Mouse (Mus musculus) heart, postnatal 0 days (tissue): ENCODE measurements around the gene Zbtb46. TPM values are rescaled to one million over a fixed set of nuclear protein-coding genes. Genes with fewer than 3 reads are reported as not detected.

ENCODE experiments used
- ATAC-seq: fragments of 200-750 bp; cut with Nextera tagmentation; 2 replicates; pipeline ENCODE4 v1.8.0; 2017; ENCODE audit warnings: low read depth, moderate number of reproducible peaks, moderate library complexity; ENCODE audit not compliant: insufficient read depth
- DNase-seq: peaks from one replicate; pipeline ENCODE4 v3.0.0-alpha.2; 2016; ENCODE audit warnings: low spot score
- H3K27ac ChIP-seq: fragments of 300-500 bp; sonication (generic); 2 replicates; pipeline ENCODE4 v1.5.1; 2014; ENCODE audit warnings: low read depth, mild to moderate bottlenecking
- H3K27me3 ChIP-seq: fragments of 300-500 bp; sonication (generic); 2 replicates; pipeline ENCODE4 v1.6.1; 2014; ENCODE audit warnings: low read length, mixed read lengths; ENCODE audit not compliant: control insufficient read depth, insufficient read depth
- H3K36me3 ChIP-seq: fragments of 300-500 bp; sonication (generic); replicated peaks from 2 replicates; pipeline ENCODE4 v1.6.1; 2014; ENCODE audit warnings: low read length, mixed read lengths; ENCODE audit not compliant: control insufficient read depth, insufficient read depth
- H3K4me1 ChIP-seq: fragments of 300-500 bp; sonication (generic); 2 replicates; pipeline ENCODE4 v1.6.1; 2014; ENCODE audit warnings: antibody characterized with exemption; ENCODE audit not compliant: control insufficient read depth, insufficient read depth
- H3K4me2 ChIP-seq: fragments of 300-500 bp; sonication (generic); 2 replicates; pipeline ENCODE4 v1.6.1; 2014; ENCODE audit warnings: low read depth, mild to moderate bottlenecking, low read length, moderate library complexity
- H3K4me3 ChIP-seq: fragments of 300-500 bp; sonication (generic); 2 replicates; pipeline ENCODE4 v1.5.1; 2014; ENCODE audit warnings: low read depth, low read length
- H3K9ac ChIP-seq: fragments of 300-500 bp; sonication (generic); replicated peaks from 2 replicates; pipeline ENCODE4 v1.6.1; 2014; ENCODE audit warnings: low read depth, low read length, mixed read lengths
- H3K9me3 ChIP-seq: fragments of 300-500 bp; sonication (generic); replicated peaks from 2 replicates; pipeline ENCODE4 v1.6.1; 2016; ENCODE audit warnings: low read length; ENCODE audit not compliant: control insufficient read depth
- CTCF ChIP-seq: IDR thresholded peaks from 2 replicates; pipeline ENCODE4 v1.5.1; 2016; ENCODE audit warnings: antibody characterized with exemption, control low read depth, low read depth
- EP300 ChIP-seq: IDR thresholded peaks from 2 replicates; pipeline ENCODE4 v1.6.1; 2016; ENCODE audit warnings: antibody characterized with exemption, low read depth
- WGBS: fragments of 180-500 bp; shearing (Covaris S2); extraction: QIAGEN DNeasy Blood & Tissue Kit; methylation state at CpG from one replicate; pipeline ENCODE4 v1.1.7; 2014; 5-methylcytosine and 5-hydroxymethylcytosine counted together
- polyA plus RNA-seq: library from polyadenylated mRNA; unstranded; fragments of >200 nt; fragmentation: Nextera tagmentation; extraction: Ambion mirVana; gene quantifications from 2 replicates; pipeline ENCODE4 v1.2.1, GENCODE M21; 2015
- total RNA-seq: library from RNA; depleted of rRNA; stranded (reverse); fragments of >200 nt; gene quantifications from 2 replicates; pipeline ENCODE4 v1.2.3, GENCODE M21; 2014; ENCODE audit warnings: low replicate concordance

The Zbtb46 gene
- total and polyA plus RNA-seq, 2 experiments from 2014 or later = 7.5 to 18.4 TPM

- no peak overlapping the region for H3K4me3 ChIP-seq
- H3K27ac ChIP-seq = peak overlapping the region; percentile 67
- TF ChIP-seq CTCF (no peak), EP300 (no peak)
- H3K27me3 ChIP-seq = no peaks in the 10 kb centered on the region
- H3K9me3 ChIP-seq = no peaks in the 10 kb centered on the region
- WGBS = 33% methylated on average over 2 of the region's 2 CpGs
- H3K9ac ChIP-seq = peak overlapping the region; percentile 41; the same call in 1 of the 2 replicates
- H3K4me2 ChIP-seq = peak overlapping the region; percentile 52
- ATAC-seq = no peak
- no peaks in the 10 kb centered on the region for H3K36me3 ChIP-seq
- no peak for DNase-seq
- peaks cover 17% of the 10 kb centered on the region; the same call in 1 of the 2 replicates for H3K4me1 ChIP-seq
Measured at GRCm38 (mm10) chr2:181483120-181483519, 23.9 kb upstream of the Zbtb46 start.

GRCm38 (mm10) chr2:181472256-181472827 is 13.1 kb upstream of the Zbtb46 start:
- TF ChIP-seq CTCF = no peak
- no peak for TF ChIP-seq EP300
- Histone ChIP-seq H3K4me1 (peaks cover 31% of the 10 kb centered on the region), H3K36me3 (no peaks in the 10 kb centered on the region), H3K9ac (no peak overlapping the region), H3K27ac (peak overlapping the region; percentile 85), H3K4me3 (no peak overlapping the region), H3K27me3 (no peaks in the 10 kb centered on the region), H3K9me3 (no peaks in the 10 kb centered on the region), H3K4me2 (no peak overlapping the region)
- no peak for ATAC-seq
- 58% methylated on average over 1 of the region's 1 CpGs for WGBS
- no peak for DNase-seq

DNA sequence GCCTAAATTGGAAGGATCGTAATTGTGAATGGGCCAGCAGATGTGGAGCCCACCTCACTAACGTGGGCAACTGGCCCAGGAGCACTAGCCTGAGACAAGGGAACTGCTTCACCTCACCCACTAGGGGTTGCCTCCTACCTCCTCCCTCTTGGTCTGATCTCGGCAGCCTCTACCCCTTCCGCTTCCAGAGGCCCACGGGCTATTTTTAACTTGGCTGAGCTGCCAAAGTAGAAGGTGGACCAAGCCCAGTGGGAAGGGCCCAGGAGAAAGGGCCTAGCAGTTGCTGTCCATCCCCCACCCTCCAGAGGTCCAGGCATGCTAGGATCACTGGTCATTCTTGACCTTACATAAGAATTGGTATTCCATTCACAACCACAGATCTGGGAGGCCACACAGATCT is 12.0 kb upstream of the Zbtb46 start:
- Histone ChIP-seq H3K4me3 (no peak overlapping the region), H3K4me1 (peaks cover 31% of the 10 kb centered on the region), H3K4me2 (no peak overlapping the region), H3K9me3 (no peaks in the 10 kb centered on the region), H3K27ac (peak overlapping the region; percentile 85), H3K36me3 (no peaks in the 10 kb centered on the region), H3K9ac (no peak overlapping the region), H3K27me3 (no peaks in the 10 kb centered on the region)
- DNase-seq (peak; percentile 84), ATAC-seq (peak; percentile 90)
- 16% methylated on average over 5 of the region's 5 CpGs for WGBS
- TF ChIP-seq CTCF (no peak), EP300 (0 out of 2 replicates have a peak, but pooled peaks have one; percentile 53)

DNA sequence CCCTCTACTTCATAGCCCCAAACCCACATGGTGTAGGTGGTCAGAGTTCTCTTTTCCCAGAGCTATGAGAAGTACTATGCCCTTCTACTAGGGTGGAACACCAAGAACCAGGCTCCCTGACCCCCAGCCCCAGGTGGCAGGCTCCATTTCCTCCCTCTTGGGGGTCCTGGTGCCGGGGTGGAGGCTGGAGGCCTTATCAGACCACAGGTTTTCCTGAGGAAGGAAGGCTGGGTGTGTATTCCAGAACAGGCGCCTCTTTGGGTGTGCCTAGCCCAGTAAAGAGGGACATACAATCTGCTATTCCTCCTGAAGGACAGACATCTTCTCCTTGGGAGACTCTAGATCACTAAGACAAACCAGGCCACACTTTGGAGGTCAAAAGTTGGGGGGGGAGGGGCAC is 11.1 kb upstream of the Zbtb46 start:
- TF ChIP-seq EP300 (0 out of 2 replicates have a peak, but pooled peaks have one; percentile 55), CTCF (no peak)
- no peaks in the 10 kb centered on the region for H3K27me3 ChIP-seq
- no peaks in the 10 kb centered on the region for H3K36me3 ChIP-seq
- no peak for ATAC-seq
- DNase-seq = no peak
- H3K27ac ChIP-seq = peak overlapping the region; percentile 85
- H3K9ac ChIP-seq = no peak overlapping the region
- H3K9me3 ChIP-seq = no peaks in the 10 kb centered on the region
- peaks cover 31% of the 10 kb centered on the region for H3K4me1 ChIP-seq
- 58% methylated on average over 2 of the region's 2 CpGs for WGBS
- H3K4me3 ChIP-seq = no peak overlapping the region
- no peak overlapping the region for H3K4me2 ChIP-seq

DNA sequence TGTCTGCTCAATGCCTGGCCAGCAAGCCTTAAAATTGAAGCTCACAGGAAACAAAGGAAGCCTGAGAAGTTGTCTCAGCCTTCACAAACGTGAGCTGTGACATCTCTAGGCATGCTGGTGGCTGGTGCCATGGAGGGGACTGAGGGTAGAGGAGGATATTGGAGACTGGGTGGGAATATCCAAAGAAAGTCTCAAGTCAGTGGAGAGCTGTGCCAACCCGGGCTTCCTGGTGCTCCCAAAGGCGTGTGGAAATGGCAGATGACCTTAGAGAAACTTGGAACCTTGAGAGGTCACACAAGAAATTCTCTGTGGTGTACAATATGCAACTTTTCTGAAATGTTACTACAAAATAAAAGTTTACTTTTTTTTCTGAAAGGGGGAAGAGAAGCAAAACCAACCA is 6.2 kb upstream of the Zbtb46 start:
- TF ChIP-seq EP300 = no peak
- TF ChIP-seq CTCF = no peak
- no peaks in the 10 kb centered on the region for H3K9me3 ChIP-seq
- H3K4me3 ChIP-seq = no peak overlapping the region
- DNase-seq (no peak), ATAC-seq (no peak)
- peaks cover 5% of the 10 kb centered on the region for H3K4me1 ChIP-seq
- H3K27ac ChIP-seq = no peak overlapping the region
- WGBS = 62% methylated on average over 3 of the region's 3 CpGs
- no peaks in the 10 kb centered on the region for H3K36me3 ChIP-seq
- no peaks in the 10 kb centered on the region for H3K27me3 ChIP-seq
- H3K4me2 ChIP-seq = no peak overlapping the region
- no peak overlapping the region for H3K9ac ChIP-seq
